ENCODE assay signal across 8 mouse cellular contexts in the genomic region with DNA sequence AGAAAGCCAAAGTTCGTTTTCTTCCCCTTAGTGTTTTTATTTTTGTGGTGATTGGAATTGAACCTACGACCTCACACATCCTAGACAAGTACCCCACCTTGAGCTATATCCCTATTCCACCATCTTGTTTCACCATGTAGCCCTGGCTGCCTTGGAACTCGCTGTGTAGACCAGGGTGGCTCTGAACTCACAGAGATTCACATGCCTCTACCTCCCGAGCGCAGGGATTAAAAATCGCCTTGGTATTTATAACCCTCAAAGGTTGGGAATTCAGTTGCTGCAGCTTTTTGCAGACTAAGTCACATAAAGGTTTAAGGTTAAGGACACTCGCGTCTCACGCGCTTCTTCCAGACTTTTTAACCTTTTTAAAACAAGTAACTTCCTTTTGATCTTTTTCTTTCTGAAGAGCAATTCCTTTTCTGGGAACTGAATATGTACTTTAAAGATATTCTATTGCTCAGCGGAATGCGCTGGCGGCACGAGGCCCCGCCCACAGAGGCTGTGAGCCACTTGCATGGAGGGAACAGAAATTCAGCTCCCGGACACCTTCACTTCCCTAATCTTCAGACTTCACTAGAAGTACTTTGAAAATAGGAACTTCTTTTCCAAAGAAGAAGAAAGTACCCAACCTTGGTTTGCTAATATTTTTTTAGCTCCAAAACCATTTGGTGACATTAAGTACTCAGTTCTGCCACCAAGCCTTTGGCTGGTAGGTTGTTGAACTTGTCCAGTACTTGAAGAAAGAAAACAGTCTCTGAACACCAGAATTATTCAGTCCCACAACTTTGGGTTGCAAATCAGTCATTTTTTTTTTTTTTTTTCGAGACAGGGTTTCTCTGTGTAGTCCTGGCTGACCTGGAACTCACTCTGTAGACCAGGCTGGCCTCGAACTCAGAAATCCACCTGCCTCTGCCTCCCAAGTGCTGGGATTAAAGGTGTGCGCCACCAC. TPM values are rescaled to one million over a fixed set of nuclear protein-coding genes. Genes with fewer than 3 reads are reported as not detected.
A peak's percentile ranks its signal among the peaks of the same experiment; 100 is the strongest.
DNase-seq lines count a peak whose midpoint lies in the region; ATAC-seq lines count a peak whose summit lies in the region.

No protein-coding gene starts in this region.

- H3K4me2 ChIP-seq in heart, embryonic 11.5 days, result peak overlapping the region; percentile 82

- no peaks in the 10 kb centered on the region for H3K27me3 ChIP-seq in heart, embryonic 11.5 days (ENCODE audit: control insufficient read depth, insufficient read depth, low read length)

- H3K9me3 ChIP-seq in heart, embryonic 11.5 days (replicated peaks; ENCODE audit: control insufficient read depth, low read length), result no peaks in the 10 kb centered on the region

- peak overlapping the region; percentile 95 for H3K4me3 ChIP-seq in heart, embryonic 11.5 days (ENCODE audit: low read depth, low read length)

- peak overlapping the region; percentile 29 for H3K9ac ChIP-seq in heart, embryonic 11.5 days (ENCODE audit: low read depth, low read length)

- H3K36me3 ChIP-seq in heart, embryonic 11.5 days (ENCODE audit: control insufficient read depth, insufficient read depth, low read length), result no peaks in the 10 kb centered on the region

- H3K27ac ChIP-seq in heart, embryonic 11.5 days (ENCODE audit: low read depth, low read length), result peak overlapping the region; percentile 95; the same call in 1 of the 2 replicates

- 20% methylated on average over 19 of the region's 19 CpGs for WGBS in heart, embryonic 11.5 days (ENCODE audit: insufficient replicate concordance)

- no peak for ATAC-seq in heart, embryonic 11.5 days (replicated peaks; ENCODE audit: insufficient number of reproducible peaks, low FRiP score, low TSS enrichment)

- H3K4me1 ChIP-seq in heart, embryonic 11.5 days (ENCODE audit: control insufficient read depth, insufficient read depth, low read length), result peaks cover 17% of the 10 kb centered on the region

- DNase-seq in 416B (ENCODE audit: low read depth) (peak; percentile 89), NIH3T3 (ENCODE audit: low read depth) (peak; percentile 60)
- peak; percentile 64 for DNase-seq in embryo, embryonic 11 days
- DNase-seq in kidney, postnatal 10 days, result peak; percentile 77
- DNase-seq in lung, postnatal 36 days, result peak; percentile 82
- peak; percentile 38 for DNase-seq in right cerebral cortex, postnatal 4 days
- DNase-seq in urinary bladder, adult 2 months (ENCODE audit: low spot score), result no peak

RNA-seq across cellular contexts. Expression of gene Cbl, which starts 0.9 kb away (rescaled TPM):
- 12.6 and 14.8 TPM in 2 replicates for polyA plus RNA-seq in heart, embryonic 11.5 days (2014; fragmentation: Nextera tagmentation; extraction: Ambion mirVana)
- polyA plus RNA-seq in urinary bladder, adult 2 months (2012; rRNA removed), result 14.9 and 16.0 TPM in 2 replicates

RNA-seq across cellular contexts. Expression of gene Ccdc153, which starts 5.7 kb away (rescaled TPM):
- not detected in 2 replicates for polyA plus RNA-seq in heart, embryonic 11.5 days (2014; fragmentation: Nextera tagmentation; extraction: Ambion mirVana)
- polyA plus RNA-seq in urinary bladder, adult 2 months (2012; rRNA removed), result not detected in 2 replicates

RNA-seq across cellular contexts. Expression of gene Pdzd3, which starts 16.5 kb away (rescaled TPM):
- not detected in 2 replicates for polyA plus RNA-seq in heart, embryonic 11.5 days (2014; fragmentation: Nextera tagmentation; extraction: Ambion mirVana)
- 0.21 and 0.24 TPM in 2 replicates for polyA plus RNA-seq in urinary bladder, adult 2 months (2012; rRNA removed)

RNA-seq across cellular contexts. Expression of gene Nlrx1, which starts 33.6 kb away (rescaled TPM):
- 3.6 and 4.9 TPM in 2 replicates for polyA plus RNA-seq in heart, embryonic 11.5 days (2014; fragmentation: Nextera tagmentation; extraction: Ambion mirVana)
- polyA plus RNA-seq in urinary bladder, adult 2 months (2012; rRNA removed), result 9.6 and 13.0 TPM in 2 replicates

RNA-seq across cellular contexts. Expression of gene Abcg4, which starts 53.7 kb away (rescaled TPM):
- polyA plus RNA-seq in heart, embryonic 11.5 days (2014; fragmentation: Nextera tagmentation; extraction: Ambion mirVana), result 2.7 and 3.3 TPM in 2 replicates
- 7.6 and 8.9 TPM in 2 replicates for polyA plus RNA-seq in urinary bladder, adult 2 months (2012; rRNA removed)
